Mouse (Mus musculus) forebrain, embryonic 11.5 days (tissue): ENCODE measurements at regions not wholly inside any gene's neighbourhood (a gene's known extent, or its start where the extent isn't known, plus 50 kb on each side); places are given as distances from the start of the nearest gene placed in this dataset.

Experiments used
- ATAC-seq: fragments of 200-750 bp; cut with Nextera tagmentation; replicated peaks from 2 replicates; pipeline ENCODE4 v1.8.0; 2017; ENCODE audit warnings: moderate TSS enrichment; ENCODE audit not compliant: low FRiP score
- DNase-seq: peaks from one replicate; pipeline ENCODE4 v3.0.0-alpha.2; 2017; ENCODE audit warnings: low spot score
- H3K27ac ChIP-seq: fragments of 300-500 bp; sonication (generic); 2 replicates; pipeline ENCODE4 v1.5.1; 2014; ENCODE audit warnings: low read depth, low read length
- H3K27me3 ChIP-seq: fragments of 300-500 bp; sonication (generic); 2 replicates; pipeline ENCODE4 v1.6.1; 2014; ENCODE audit warnings: mild to moderate bottlenecking, low read length, mixed read lengths; ENCODE audit not compliant: control insufficient read depth, insufficient read depth
- H3K36me3 ChIP-seq: fragments of 300-500 bp; sonication (generic); 2 replicates; pipeline ENCODE4 v1.6.1; 2014; ENCODE audit warnings: mild to moderate bottlenecking, low read length, moderate library complexity, mixed read lengths; ENCODE audit not compliant: control insufficient read depth, insufficient read depth
- H3K4me1 ChIP-seq: fragments of 300-500 bp; sonication (generic); replicated peaks from 2 replicates; pipeline ENCODE4 v1.6.1; 2014; ENCODE audit warnings: low read length, mixed read lengths; ENCODE audit not compliant: control insufficient read depth, insufficient read depth
- H3K4me2 ChIP-seq: fragments of 300-500 bp; sonication (generic); 2 replicates; pipeline ENCODE4 v1.6.1; 2014; ENCODE audit warnings: low read depth, mild to moderate bottlenecking, low read length, moderate library complexity, mixed read lengths; ENCODE audit not compliant: severe bottlenecking
- H3K4me3 ChIP-seq: fragments of 300-500 bp; sonication (generic); 2 replicates; pipeline ENCODE4 v1.5.1; 2014; ENCODE audit warnings: low read depth, low read length
- H3K9ac ChIP-seq: fragments of 300-500 bp; sonication (generic); 2 replicates; pipeline ENCODE4 v1.6.1; 2014; ENCODE audit warnings: low read length
- H3K9me3 ChIP-seq: fragments of 300-500 bp; sonication (generic); 2 replicates; pipeline ENCODE4 v1.6.1; 2016; ENCODE audit warnings: low read length, mixed read lengths; ENCODE audit not compliant: control insufficient read depth
- WGBS: fragments of 180-500 bp; shearing (Covaris S2); extraction: QIAGEN DNeasy Blood & Tissue Kit; methylation state at CpG from one replicate; pipeline ENCODE4 v1.1.7; 2014; 5-methylcytosine and 5-hydroxymethylcytosine counted together

DNA sequence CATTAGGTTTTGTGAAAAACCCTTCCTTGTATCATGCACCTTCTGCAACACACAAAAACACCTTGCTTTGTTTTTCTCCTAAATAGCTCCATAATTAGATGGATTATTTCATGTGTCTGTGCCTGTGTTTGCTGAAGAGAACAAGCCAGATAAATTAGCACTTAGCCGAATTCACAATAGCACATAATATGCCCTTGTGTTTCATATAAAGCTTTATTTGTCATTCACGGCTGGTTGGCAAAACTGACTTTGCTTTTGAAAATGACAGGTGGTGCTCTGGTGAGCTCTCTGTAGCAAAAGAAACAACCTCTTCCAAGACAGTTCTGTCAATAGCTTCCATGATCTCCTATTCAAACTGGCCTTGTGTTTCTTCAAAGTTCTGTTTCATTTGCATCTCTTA, 551.2 kb upstream of the Itga1 start:
- 27% methylated on average over 2 of the region's 2 CpGs for WGBS
- Histone ChIP-seq H3K36me3 (no peaks in the 10 kb centered on the region), H3K27ac (no peak overlapping the region), H3K9me3 (no peaks in the 10 kb centered on the region), H3K4me2 (no peak overlapping the region), H3K9ac (no peak overlapping the region), H3K27me3 (no peaks in the 10 kb centered on the region), H3K4me1 (no peaks in the 10 kb centered on the region), H3K4me3 (no peak overlapping the region)
- DNase-seq: no peak
- ATAC-seq: peak; percentile 49

DNA sequence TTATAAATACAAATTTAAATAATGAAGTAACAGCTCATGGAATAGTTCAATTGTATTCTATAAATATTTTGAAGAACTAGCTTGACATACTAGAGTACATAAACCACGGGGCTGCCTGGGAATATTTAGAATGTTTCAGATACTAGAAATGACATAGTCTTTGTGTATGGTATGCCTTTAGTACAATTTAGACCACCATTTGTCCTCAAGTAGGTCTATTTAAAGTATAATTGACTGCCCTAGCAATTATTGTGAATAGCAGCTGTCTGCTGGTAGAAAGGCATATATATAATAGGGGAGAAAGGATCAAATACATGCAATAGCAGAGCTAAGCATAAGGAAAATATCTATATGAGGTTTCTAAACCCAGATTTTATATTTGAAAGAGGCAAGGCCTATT, 550.6 kb upstream of the Itga1 start:
- WGBS: 59% methylated on average over 1 of the region's 1 CpGs
- Histone ChIP-seq H3K4me3 (no peak overlapping the region), H3K4me2 (no peak overlapping the region), H3K36me3 (no peaks in the 10 kb centered on the region), H3K4me1 (no peaks in the 10 kb centered on the region), H3K9ac (no peak overlapping the region), H3K9me3 (no peaks in the 10 kb centered on the region), H3K27ac (no peak overlapping the region), H3K27me3 (no peaks in the 10 kb centered on the region)
- ATAC-seq: 0 out of 2 replicates have a peak, but pooled peaks have one; percentile 32
- no peak for DNase-seq

DNA sequence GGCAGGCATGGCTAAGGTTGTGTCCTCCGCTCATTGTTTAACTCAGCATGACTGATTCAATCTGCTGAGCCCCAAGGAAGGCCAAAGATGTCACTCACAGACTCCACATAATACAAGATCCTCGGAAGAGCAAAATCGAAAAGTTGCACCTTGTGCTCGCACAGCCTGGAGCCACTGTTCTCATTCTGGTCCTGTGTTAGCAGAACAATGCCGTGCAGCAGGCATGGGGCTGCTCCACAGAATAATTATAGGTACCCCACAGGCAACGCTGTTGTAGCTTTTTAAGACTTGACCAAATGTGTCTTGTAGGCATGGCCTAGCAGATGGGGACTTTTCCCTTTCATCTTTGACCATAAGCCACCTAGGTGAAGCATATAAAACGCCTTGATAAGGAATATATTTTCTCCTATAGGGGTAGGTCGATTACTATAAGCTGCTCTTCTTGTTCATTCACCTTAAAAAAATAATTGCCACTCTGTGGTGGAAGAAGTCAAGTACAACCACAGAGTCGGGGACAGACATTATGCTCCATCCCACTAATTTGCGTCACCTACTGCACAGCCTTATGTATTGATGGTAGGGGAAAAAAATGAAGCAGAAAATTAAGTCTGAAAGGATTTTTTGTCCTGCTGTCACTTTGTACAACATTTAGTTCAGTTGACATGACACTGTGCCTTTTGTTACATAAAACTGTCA, 529.8 kb upstream of the Itga1 start:
- H3K27ac ChIP-seq: no peak overlapping the region
- no peak overlapping the region for H3K4me3 ChIP-seq
- DNase-seq (peak; percentile 46), ATAC-seq (peak; percentile 71)
- no peaks in the 10 kb centered on the region; the same call in 1 of the 2 replicates for H3K4me1 ChIP-seq
- no peaks in the 10 kb centered on the region for H3K27me3 ChIP-seq
- H3K9ac ChIP-seq: no peak overlapping the region
- no peaks in the 10 kb centered on the region for H3K9me3 ChIP-seq
- no peak overlapping the region for H3K4me2 ChIP-seq
- 32% methylated on average over 10 of the region's 10 CpGs for WGBS
- no peaks in the 10 kb centered on the region for H3K36me3 ChIP-seq

DNA sequence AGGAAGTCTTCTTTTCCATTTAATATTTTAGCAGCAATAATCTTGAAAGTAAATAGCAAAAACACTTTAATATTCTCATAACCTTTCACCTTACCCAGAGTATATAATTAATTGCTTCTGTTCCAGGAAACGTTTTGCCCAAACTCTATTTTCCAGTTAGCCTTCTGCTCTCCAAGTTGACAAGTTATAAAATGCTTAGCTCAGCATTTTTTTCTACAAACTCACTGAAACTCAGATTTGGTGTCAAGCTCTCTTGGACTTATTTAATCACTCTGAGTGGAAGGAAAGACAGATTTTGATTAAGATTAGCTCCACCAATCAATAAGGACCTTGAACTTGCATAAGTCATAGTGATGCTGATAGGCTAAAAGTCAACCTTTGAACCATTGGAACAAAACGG, 528.8 kb upstream of the Itga1 start:
- Histone ChIP-seq H3K27ac (no peak overlapping the region), H3K36me3 (no peaks in the 10 kb centered on the region), H3K4me2 (no peak overlapping the region), H3K4me3 (no peak overlapping the region), H3K4me1 (no peaks in the 10 kb centered on the region; the same call in 1 of the 2 replicates), H3K9me3 (no peaks in the 10 kb centered on the region), H3K9ac (no peak overlapping the region), H3K27me3 (no peaks in the 10 kb centered on the region)
- DNase-seq: no peak
- ATAC-seq: no peak
- 67% methylated on average over 2 of the region's 2 CpGs for WGBS

DNA sequence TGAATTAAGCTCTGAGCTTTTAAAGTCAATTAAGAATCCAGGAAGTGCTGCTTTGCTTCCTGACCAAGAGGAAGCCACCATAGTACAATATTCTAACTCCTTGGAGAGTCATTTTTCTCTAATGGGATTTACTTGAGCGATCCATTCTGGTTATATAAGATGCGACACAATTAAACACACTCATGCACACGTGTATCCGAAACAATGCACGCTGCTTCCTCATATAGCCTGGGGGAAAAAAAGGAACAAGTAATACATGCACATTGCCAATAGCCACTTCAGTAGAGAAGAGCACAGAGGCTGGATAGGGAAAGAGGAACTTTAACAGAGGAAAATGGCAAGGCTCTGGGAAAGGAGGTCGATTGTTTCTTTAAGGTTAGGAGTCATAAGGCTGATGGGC, 511.4 kb upstream of the Itga1 start:
- no peaks in the 10 kb centered on the region for H3K4me1 ChIP-seq
- H3K27me3 ChIP-seq: no peaks in the 10 kb centered on the region
- H3K9ac ChIP-seq: no peak overlapping the region
- ATAC-seq: no peak
- 84% methylated on average over 6 of the region's 6 CpGs for WGBS
- H3K4me3 ChIP-seq: no peak overlapping the region
- no peak overlapping the region for H3K4me2 ChIP-seq
- no peaks in the 10 kb centered on the region for H3K9me3 ChIP-seq
- H3K27ac ChIP-seq: no peak overlapping the region
- DNase-seq: no peak
- H3K36me3 ChIP-seq: no peaks in the 10 kb centered on the region

DNA sequence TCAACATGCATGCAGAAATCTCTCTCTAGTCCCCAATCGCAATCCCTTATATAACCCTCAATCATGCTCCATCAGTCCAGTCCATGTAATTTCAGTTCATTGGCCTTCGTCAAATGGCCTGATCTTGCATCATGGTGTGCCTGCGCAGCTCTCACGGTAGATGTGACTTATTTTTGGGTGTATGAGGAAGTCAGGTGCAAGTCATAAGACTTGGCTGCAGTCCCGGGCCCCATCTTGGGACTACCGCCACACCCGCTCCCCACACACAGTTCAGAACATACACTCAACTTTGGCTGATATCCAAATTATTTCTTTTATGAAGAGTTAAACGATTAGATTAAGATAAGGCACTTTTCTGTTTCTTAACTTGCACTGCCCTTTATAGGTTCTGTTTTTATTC, 504.7 kb upstream of the Itga1 start:
- Histone ChIP-seq H3K9ac (no peak overlapping the region), H3K4me1 (no peaks in the 10 kb centered on the region), H3K27ac (no peak overlapping the region), H3K4me2 (no peak overlapping the region), H3K27me3 (no peaks in the 10 kb centered on the region), H3K9me3 (no peaks in the 10 kb centered on the region), H3K4me3 (no peak overlapping the region), H3K36me3 (no peaks in the 10 kb centered on the region)
- no peak for DNase-seq
- no peak for ATAC-seq
- WGBS: 93% methylated on average over 8 of the region's 8 CpGs

DNA sequence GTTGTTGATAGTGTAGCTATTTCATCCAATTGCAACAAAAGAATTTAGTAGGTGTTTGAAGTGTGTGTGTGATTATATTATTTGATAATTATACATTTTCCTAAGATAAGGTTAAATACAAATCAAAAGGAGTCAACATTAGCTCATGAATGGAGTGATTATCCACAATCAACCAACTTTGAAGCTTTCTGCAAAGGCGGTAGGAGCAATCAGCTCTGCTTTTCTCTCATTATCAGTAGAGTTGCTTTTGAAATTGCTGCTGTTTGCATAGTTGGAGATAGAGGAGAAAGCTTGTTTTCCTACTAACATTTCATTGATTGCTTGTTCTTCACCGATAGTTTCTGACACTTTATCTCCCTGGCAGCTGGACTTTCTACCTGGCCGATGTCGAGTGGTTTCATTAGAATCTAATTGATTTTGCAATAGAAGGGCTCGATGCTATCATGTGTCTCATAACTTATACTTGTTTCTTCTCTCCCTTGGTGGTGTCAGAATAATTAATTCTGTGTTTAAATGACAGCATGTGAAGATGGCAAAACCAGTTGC, 493.4 kb upstream of the Itga1 start:
- ATAC-seq: no peak
- H3K4me1 ChIP-seq: no peaks in the 10 kb centered on the region
- no peak for DNase-seq
- no peaks in the 10 kb centered on the region for H3K9me3 ChIP-seq
- no peaks in the 10 kb centered on the region for H3K36me3 ChIP-seq
- no peaks in the 10 kb centered on the region for H3K27me3 ChIP-seq
- 81% methylated on average over 5 of the region's 5 CpGs for WGBS
- no peak overlapping the region for H3K27ac ChIP-seq
- H3K4me3 ChIP-seq: no peak overlapping the region
- no peak overlapping the region for H3K9ac ChIP-seq
- H3K4me2 ChIP-seq: no peak overlapping the region

DNA sequence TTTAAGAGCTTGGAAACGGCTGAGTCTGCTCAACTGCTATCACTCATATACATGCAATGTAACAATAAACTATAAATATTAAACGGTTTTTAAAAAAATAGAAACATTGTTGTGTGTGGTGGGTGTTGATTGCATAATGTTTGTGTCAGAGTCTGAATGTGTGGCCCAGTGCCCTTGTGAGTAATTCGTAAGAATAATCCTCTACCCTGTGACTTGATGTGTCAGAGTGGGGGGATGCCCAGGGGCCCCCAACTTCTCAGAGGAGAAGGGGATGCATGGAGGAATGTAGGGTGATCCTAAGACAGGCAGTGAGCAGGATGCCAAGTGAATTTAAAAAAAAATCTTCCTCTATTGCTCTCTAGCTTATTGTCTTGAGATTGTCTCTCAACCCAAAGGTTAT, 474.2 kb upstream of the Itga1 start:
- no peaks in the 10 kb centered on the region for H3K9me3 ChIP-seq
- DNase-seq (no peak), ATAC-seq (no peak)
- no peak overlapping the region for H3K27ac ChIP-seq
- H3K36me3 ChIP-seq: no peaks in the 10 kb centered on the region
- H3K27me3 ChIP-seq: no peaks in the 10 kb centered on the region
- WGBS: 81% methylated on average over 3 of the region's 3 CpGs
- H3K9ac ChIP-seq: no peak overlapping the region
- H3K4me1 ChIP-seq: no peaks in the 10 kb centered on the region
- no peak overlapping the region for H3K4me3 ChIP-seq
- H3K4me2 ChIP-seq: no peak overlapping the region
